Mouse (Mus musculus): ENCODE measurements around the gene Map3k15.

Gene Map3k15

GRCm38 (mm10) chrX:159988002-159988960 lies at the start of gene Map3k15:
Gene Map3k15 (plus strand): TSS chrX:159988433.
- peak; percentile 76 for DNase-seq (ENCODE audit: low read depth)

- DNase-seq (ENCODE audit: low read depth), result no peak
Observed at GRCm38 (mm10) chrX:159942569-159942968, 45.7 kb upstream of the Map3k15 start.

GRCm38 (mm10) chrX:159943586-159943985 lies 44.6 kb upstream of the Map3k15 start:
- DNase-seq (ENCODE audit: low read depth), result no peak

GRCm38 (mm10) chrX:159953546-159954429 lies 34.4 kb upstream of the Map3k15 start:
- DNase-seq (ENCODE audit: low read depth), result no peak

- no peak for DNase-seq (ENCODE audit: low read depth)
Observed at GRCm38 (mm10) chrX:159954430-159954779, 33.8 kb upstream of the Map3k15 start.

- DNase-seq (ENCODE audit: low read depth), result no peak
Observed at GRCm38 (mm10) chrX:159955433-159955832, 32.8 kb upstream of the Map3k15 start.

GRCm38 (mm10) chrX:159961385-159961784 lies 26.8 kb upstream of the Map3k15 start:
- no peak for DNase-seq (ENCODE audit: low read depth)

- DNase-seq (ENCODE audit: low read depth), result peak; percentile 71
Observed at GRCm38 (mm10) chrX:159963273-159963672, 25.0 kb upstream of the Map3k15 start.

- DNase-seq (ENCODE audit: low read depth), result no peak
Observed at GRCm38 (mm10) chrX:159963925-159964324, 24.3 kb upstream of the Map3k15 start.

- no peak for DNase-seq (ENCODE audit: low read depth)
Observed at GRCm38 (mm10) chrX:159969025-159969424, 19.2 kb upstream of the Map3k15 start.

- DNase-seq (ENCODE audit: low read depth), result no peak
Observed at GRCm38 (mm10) chrX:159971091-159971779, 17.0 kb upstream of the Map3k15 start.

GRCm38 (mm10) chrX:159973730-159974129 lies 14.5 kb upstream of the Map3k15 start:
- DNase-seq (ENCODE audit: low read depth), result peak; percentile 55

- DNase-seq (ENCODE audit: low read depth), result no peak
Observed at GRCm38 (mm10) chrX:159976243-159976642, 12.0 kb upstream of the Map3k15 start.

- no peak for DNase-seq (ENCODE audit: low read depth)
Observed at GRCm38 (mm10) chrX:159995808-159996207, 7.6 kb downstream of the Map3k15 start.

GRCm38 (mm10) chrX:160053306-160053705 lies 65.1 kb downstream of the Map3k15 start:
- DNase-seq (ENCODE audit: low read depth), result no peak

GRCm38 (mm10) chrX:160054643-160055042 lies 66.4 kb downstream of the Map3k15 start:
- DNase-seq (ENCODE audit: low read depth), result no peak

GRCm38 (mm10) chrX:160091973-160092372 lies 103.7 kb downstream of the Map3k15 start:
- DNase-seq (ENCODE audit: low read depth), result no peak

- DNase-seq (ENCODE audit: low read depth), result no peak
Observed at GRCm38 (mm10) chrX:160107817-160108216, 119.6 kb downstream of the Map3k15 start.

- no peak for DNase-seq (ENCODE audit: low read depth)
Observed at GRCm38 (mm10) chrX:160113777-160114176, 125.5 kb downstream of the Map3k15 start.

GRCm38 (mm10) chrX:160116074-160116473 lies 127.8 kb downstream of the Map3k15 start:
- DNase-seq (ENCODE audit: low read depth), result no peak

- peak; percentile 57 for DNase-seq (ENCODE audit: low read depth)
Observed at GRCm38 (mm10) chrX:160116658-160117057, 128.4 kb downstream of the Map3k15 start.

Data from induced T-regulatory cell, adult 2 months (primary cell).